8 mouse cellular contexts compared by ENCODE assay signal in the genomic region with DNA sequence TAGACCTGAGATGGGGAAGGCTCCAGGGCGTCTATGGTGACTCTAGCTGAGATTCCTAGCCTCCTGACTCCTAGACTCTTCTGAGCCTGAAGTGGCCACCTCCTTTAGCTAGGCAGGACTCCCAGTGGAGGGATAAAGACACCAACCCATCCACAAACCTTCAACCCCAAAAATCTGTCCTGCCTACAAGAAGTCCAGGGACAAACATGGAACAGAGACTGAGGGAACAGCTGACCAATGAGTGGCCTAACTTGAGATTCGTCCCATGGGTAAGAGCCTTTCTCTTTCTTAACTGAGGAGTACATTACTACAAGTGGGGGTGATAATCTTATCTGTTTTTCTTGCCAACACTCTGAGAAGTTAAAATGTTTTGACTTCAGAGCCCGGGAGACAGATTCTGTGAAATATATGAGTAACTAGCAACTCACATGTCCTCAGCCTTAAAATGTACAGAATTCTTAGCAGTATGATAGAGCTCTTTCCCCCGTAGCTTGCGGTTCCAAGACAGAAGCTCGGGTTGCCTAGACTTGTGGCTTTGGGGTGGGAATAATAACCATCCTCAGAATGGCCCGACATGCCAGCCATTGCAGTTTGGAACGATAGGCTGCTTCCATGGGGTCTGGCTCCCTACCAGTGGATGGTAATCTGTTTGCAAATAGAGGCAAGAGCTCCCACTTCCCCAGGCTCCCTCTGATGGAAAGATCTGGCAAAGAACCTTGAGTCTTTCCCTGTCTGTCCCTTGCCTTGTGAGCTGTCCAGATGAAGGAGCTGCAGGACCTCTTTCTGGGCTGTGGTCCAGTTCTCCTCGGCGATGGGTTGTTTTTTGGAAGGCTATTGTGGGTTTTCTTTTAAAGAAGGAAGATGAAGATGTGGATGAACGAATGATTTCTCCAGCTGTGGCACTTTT. TPM values are rescaled to one million over a fixed set of nuclear protein-coding genes. Genes with fewer than 3 reads are reported as not detected.
A peak's percentile ranks its signal among the peaks of the same experiment; 100 is the strongest.
DNase-seq lines count a peak whose midpoint lies in the region; ATAC-seq and TF ChIP-seq lines count a peak whose summit lies in the region.

No protein-coding gene starts in this region.

- 68% methylated on average over 11 of the region's 11 CpGs for WGBS in forebrain, embryonic 14.5 days
- WGBS in forebrain, embryonic 11.5 days, result 74% methylated on average over 11 of the region's 11 CpGs
- 56% methylated on average over 11 of the region's 11 CpGs for WGBS in kidney, postnatal 0 days

- H3K4me2 ChIP-seq in forebrain, embryonic 14.5 days (ENCODE audit: low read length), result no peak overlapping the region
- no peak overlapping the region for H3K4me2 ChIP-seq in forebrain, embryonic 11.5 days (ENCODE audit: low read depth, low read length, severe bottlenecking)
- no peak overlapping the region for H3K4me2 ChIP-seq in kidney, postnatal 0 days (ENCODE audit: low read length)

- no peak overlapping the region for H3K9ac ChIP-seq in forebrain, embryonic 14.5 days (ENCODE audit: low read length)
- no peak overlapping the region for H3K9ac ChIP-seq in forebrain, embryonic 11.5 days (ENCODE audit: low read length)
- no peak overlapping the region for H3K9ac ChIP-seq in kidney, postnatal 0 days (ENCODE audit: low read depth, low read length)

- no peaks in the 10 kb centered on the region for H3K9me3 ChIP-seq in forebrain, embryonic 14.5 days (replicated peaks; ENCODE audit: control insufficient read depth, low read length)
- no peaks in the 10 kb centered on the region for H3K9me3 ChIP-seq in forebrain, embryonic 11.5 days (ENCODE audit: control insufficient read depth, low read length)
- no peaks in the 10 kb centered on the region for H3K9me3 ChIP-seq in kidney, postnatal 0 days (replicated peaks; ENCODE audit: low read length)

- peak; percentile 49 for TF ChIP-seq CTCF in kidney, postnatal 0 days (IDR thresholded peaks at IDR 0.05; ENCODE audit: low read depth)

- DNase-seq in forebrain, embryonic 14.5 days (ENCODE audit: low spot score), result peak; percentile 32
- no peak for DNase-seq in forebrain, embryonic 11.5 days (ENCODE audit: low spot score)
- DNase-seq in right cerebral cortex, postnatal 10 days (ENCODE audit: low spot score in 2 of 2), result peak; percentile 44
- no peak for DNase-seq in right cerebral cortex, adult 2 months (ENCODE audit: low spot score in 2 of 2)
- DNase-seq in kidney, postnatal 0 days (ENCODE audit: low spot score), result peak; percentile 83
- no peak for DNase-seq in testis, postnatal 14 days (ENCODE audit: low spot score)
- no peak for DNase-seq in urinary bladder, postnatal 36 days (ENCODE audit: low spot score in 2 of 2)

- peaks cover 44% of the 10 kb centered on the region for H3K27me3 ChIP-seq in forebrain, embryonic 14.5 days (replicated peaks; ENCODE audit: control insufficient read depth, insufficient read depth, low read length)
- peaks cover 46% of the 10 kb centered on the region for H3K27me3 ChIP-seq in forebrain, embryonic 11.5 days (ENCODE audit: control insufficient read depth, insufficient read depth, low read length)
- no peaks in the 10 kb centered on the region for H3K27me3 ChIP-seq in kidney, postnatal 0 days (ENCODE audit: insufficient read depth, low read length)

- H3K36me3 ChIP-seq in forebrain, embryonic 14.5 days (ENCODE audit: control insufficient read depth, insufficient read depth, low read length), result no peaks in the 10 kb centered on the region
- no peaks in the 10 kb centered on the region for H3K36me3 ChIP-seq in forebrain, embryonic 11.5 days (ENCODE audit: control insufficient read depth, insufficient read depth, low read length)
- H3K36me3 ChIP-seq in kidney, postnatal 0 days (ENCODE audit: insufficient read depth, low read length), result no peaks in the 10 kb centered on the region

- no peak overlapping the region for H3K27ac ChIP-seq in forebrain, embryonic 14.5 days (ENCODE audit: low read depth, low read length)
- no peak overlapping the region for H3K27ac ChIP-seq in forebrain, embryonic 11.5 days (ENCODE audit: low read depth, low read length)
- no peak overlapping the region for H3K27ac ChIP-seq in kidney, postnatal 0 days

- no peak for ATAC-seq in forebrain, embryonic 14.5 days
- ATAC-seq in forebrain, embryonic 11.5 days (replicated peaks; ENCODE audit: low FRiP score), result no peak
- ATAC-seq in kidney, postnatal 0 days (replicated peaks; ENCODE audit: low FRiP score, low read depth), result no peak
- ATAC-seq in megakaryocyte, adult 5-6 weeks (ENCODE audit: poor library complexity, severe bottlenecking), result no peak

- peaks cover 5% of the 10 kb centered on the region for H3K4me1 ChIP-seq in forebrain, embryonic 14.5 days (ENCODE audit: control insufficient read depth, insufficient read depth, low read length)
- H3K4me1 ChIP-seq in forebrain, embryonic 11.5 days (replicated peaks; ENCODE audit: control insufficient read depth, insufficient read depth, low read length), result peaks cover 5% of the 10 kb centered on the region; the same call in 1 of the 2 replicates
- H3K4me1 ChIP-seq in kidney, postnatal 0 days (replicated peaks; ENCODE audit: insufficient read depth, low read length), result peaks cover 14% of the 10 kb centered on the region; the same call in 1 of the 2 replicates

- H3K4me3 ChIP-seq in forebrain, embryonic 14.5 days (ENCODE audit: low read depth, low read length), result no peak overlapping the region
- H3K4me3 ChIP-seq in forebrain, embryonic 11.5 days (ENCODE audit: low read depth, low read length), result no peak overlapping the region
- no peak overlapping the region for H3K4me3 ChIP-seq in kidney, postnatal 0 days (replicated peaks; ENCODE audit: low read depth, low read length)

RNA-seq across cellular contexts. Expression of gene Ets1, which starts 30.8 kb away (rescaled TPM):
- 14.5 and 18.1 TPM in 2 replicates for polyA plus RNA-seq in forebrain, embryonic 14.5 days (2014; fragmentation: Nextera tagmentation; extraction: Ambion mirVana)
- 18.4 and 22.6 TPM in 2 replicates for polyA plus RNA-seq in forebrain, embryonic 11.5 days (2014; fragmentation: Nextera tagmentation; extraction: Ambion mirVana)
- 48.1 and 50.2 TPM in 2 replicates for polyA plus RNA-seq in kidney, postnatal 0 days (2015; fragmentation: Nextera tagmentation; extraction: Ambion mirVana)
- total RNA-seq in megakaryocyte, adult 5-6 weeks (2015), result 8.6 and 16.8 TPM in 2 replicates
- total RNA-seq in megakaryocyte, adult 5-6 weeks (2017), result 29.5 and 33.1 TPM in 2 replicates

Comparison
In these comparisons a context has a peak if more than half of its experiments do, and no peak if none do; other contexts are left out.
1. DNase-seq: peak in forebrain, embryonic 14.5 days (single experiment), right cerebral cortex, postnatal 10 days (2 of 2) and kidney, postnatal 0 days (single experiment); none in forebrain, embryonic 11.5 days (single experiment), right cerebral cortex, adult 2 months (0 of 2), testis, postnatal 14 days (single experiment) and urinary bladder, postnatal 36 days (0 of 2).